Mouse (Mus musculus): Measurements from ENCODE around the gene Tmem161a.

DNA sequence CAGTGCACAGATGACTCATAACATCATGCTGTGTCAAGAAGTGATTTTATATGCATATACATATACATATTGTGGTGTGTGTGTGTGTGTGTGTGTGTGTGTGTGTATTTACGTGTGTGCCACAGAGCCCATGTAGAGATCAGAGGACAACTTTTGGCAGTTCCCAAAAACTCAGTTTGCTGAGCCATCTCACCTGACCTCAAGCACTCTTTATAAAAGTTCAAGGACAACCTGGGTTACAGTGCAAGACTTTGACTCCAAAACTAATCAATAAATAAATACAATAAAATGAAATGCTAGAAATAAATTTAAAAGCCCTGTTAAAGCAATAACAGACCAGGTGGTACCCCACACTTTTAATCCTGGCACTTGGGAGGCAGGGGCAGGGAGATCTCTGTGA lies 39.1 kb downstream of the Tmem161a start:
- no peak for TF ChIP-seq JUN (IDR thresholded peaks at IDR 0.05; ENCODE audit: insufficient read depth, low read depth, low read length)
- no peak for TF ChIP-seq CTCF (conservative IDR thresholded peaks at IDR 0.05 in 1 of 2, IDR thresholded peaks at IDR 0.05 in 1 of 2; ENCODE audit: low read depth in 2 of 2, low read length in 2 of 2)
- TF ChIP-seq POLR2A (IDR thresholded peaks at IDR 0.05; ENCODE audit: low read depth, low read length) = no peak
- no peak for TF ChIP-seq USF1 (IDR thresholded peaks at IDR 0.05; ENCODE audit: low read depth, low read length)
- no peak for TF ChIP-seq ELF1 (IDR thresholded peaks at IDR 0.05; ENCODE audit: low read depth, low read length)
- TF ChIP-seq CHD1 (IDR thresholded peaks at IDR 0.05; ENCODE audit: low read depth, low read length) = no peak
- TF ChIP-seq ZNF384 (IDR thresholded peaks at IDR 0.05; ENCODE audit: low read depth, low read length) = no peak
- no peak for TF ChIP-seq GABPA (IDR thresholded peaks at IDR 0.05; ENCODE audit: insufficient replicate concordance, low read depth, low read length)
- no peak for TF ChIP-seq USF2 (conservative IDR thresholded peaks at IDR 0.05; ENCODE audit: low read depth, low read length)
- TF ChIP-seq MEF2A (IDR thresholded peaks at IDR 0.05; ENCODE audit: borderline replicate concordance, low read depth, low read length) = no peak
- no peak for TF ChIP-seq MAZ (IDR thresholded peaks at IDR 0.05; ENCODE audit: low read depth, low read length)
- TF ChIP-seq MAX (IDR thresholded peaks at IDR 0.05; ENCODE audit: low read length) = no peak
